Mouse (Mus musculus) brain, embryonic 14.5 days (tissue): ENCODE results near the gene 4932438A13Rik.

Source experiments
- CTCF ChIP-seq: fragments of 200-500 bp; IDR thresholded peaks from 2 replicates; pipeline ENCODE4 v1.5.1; 2012; ENCODE audit warnings: inconsistent platforms, mild to moderate bottlenecking, moderate library complexity, borderline replicate concordance; ENCODE audit not compliant: insufficient read depth, insufficient read length; ENCODE audit errors: extremely low read depth
- POLR2A ChIP-seq: fragments of 200-500 bp; IDR thresholded peaks from 2 replicates; pipeline ENCODE4 v1.6.1; 2012; ENCODE audit warnings: mild to moderate bottlenecking, inconsistent platforms, borderline replicate concordance; ENCODE audit not compliant: poor library complexity, insufficient read depth, insufficient read length, severe bottlenecking; ENCODE audit errors: extremely low read depth

DNA sequence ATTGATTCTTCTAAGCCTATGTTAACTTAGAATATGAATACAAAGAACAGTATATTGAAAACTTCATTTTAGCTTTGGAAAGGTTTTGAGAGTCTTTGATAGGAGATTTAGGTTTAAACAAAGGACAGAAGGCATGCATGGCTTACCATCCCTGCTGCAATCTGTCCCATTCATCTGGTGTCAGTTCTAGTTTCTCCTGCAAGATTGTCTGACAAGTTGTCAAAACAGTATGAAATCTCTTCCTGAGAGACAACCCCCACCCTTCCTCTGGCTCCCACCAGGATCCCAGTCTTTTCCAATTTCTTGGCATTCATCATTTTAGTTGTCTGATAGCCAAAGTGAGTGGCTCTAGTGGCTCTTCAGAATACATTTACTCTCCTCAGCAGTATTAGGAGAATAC is 227.8 kb downstream of the 4932438A13Rik start:
- no peak for TF ChIP-seq POLR2A
- no peak for TF ChIP-seq CTCF
